Mouse (Mus musculus): Measurements from ENCODE around the gene Ulk4.
"Not testable (repeated sequence)": the region's sequence is repeated elsewhere in the genome, so short reads cannot be mapped to it uniquely, and the experiment has no call there.

Gene Ulk4

GRCm38 (mm10) chr9:121065383-121065978, 211.5 kb downstream of the Ulk4 start:
- in situ Hi-C loops (cut with MboI, MseI), result no loop called here

DNA sequence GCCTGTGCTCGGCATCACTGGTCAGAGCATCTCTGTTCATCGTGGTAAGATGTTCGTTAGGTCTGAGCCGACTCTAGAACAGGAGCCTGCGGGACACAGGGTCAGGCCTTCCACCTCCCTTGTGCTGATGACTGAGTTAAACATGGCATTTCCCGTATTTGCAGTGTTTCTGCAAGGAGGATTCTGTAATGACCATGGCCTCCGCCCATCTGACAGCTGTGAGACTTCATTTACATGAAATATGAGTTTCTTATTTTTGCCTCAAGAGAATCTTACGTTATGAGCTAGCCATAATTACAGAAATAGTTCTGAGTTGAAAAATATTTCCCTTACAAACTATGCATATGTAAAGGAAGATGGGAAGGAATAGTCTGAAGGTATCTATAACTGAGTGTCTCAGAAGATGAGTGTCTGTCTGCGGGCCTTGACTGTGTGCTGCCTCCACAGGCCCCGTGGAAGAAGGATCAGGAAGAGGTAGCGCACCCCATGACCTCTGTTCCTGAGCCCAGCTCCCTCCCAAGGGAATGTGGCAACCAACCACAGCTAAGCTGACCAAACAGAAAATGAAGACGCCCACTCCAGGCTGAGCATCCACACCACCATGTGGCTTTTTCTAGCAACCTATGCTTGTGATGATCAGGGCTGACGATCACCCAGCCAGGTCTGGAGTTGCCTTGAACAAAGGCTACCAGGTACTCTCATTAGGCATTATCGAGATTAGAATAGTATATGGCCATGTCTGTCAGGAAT, 212.2 kb downstream of the Ulk4 start:
- in situ Hi-C loops (cut with MboI, MseI), result no loop called here

- in situ Hi-C loops (cut with MboI, MseI), result no loop called here
Measured at GRCm38 (mm10) chr9:121062671-121063070, 214.3 kb downstream of the Ulk4 start.

- in situ Hi-C loops (cut with MboI, MseI), result no loop called here
Measured at GRCm38 (mm10) chr9:121061820-121062623, 215.0 kb downstream of the Ulk4 start.

- in situ Hi-C loops (cut with MboI, MseI), result no loop called here
Measured at GRCm38 (mm10) chr9:121060331-121060730, 216.7 kb downstream of the Ulk4 start.

GRCm38 (mm10) chr9:121059286-121059685, 217.7 kb downstream of the Ulk4 start:
- in situ Hi-C loops (cut with MboI, MseI), result no loop called here

DNA sequence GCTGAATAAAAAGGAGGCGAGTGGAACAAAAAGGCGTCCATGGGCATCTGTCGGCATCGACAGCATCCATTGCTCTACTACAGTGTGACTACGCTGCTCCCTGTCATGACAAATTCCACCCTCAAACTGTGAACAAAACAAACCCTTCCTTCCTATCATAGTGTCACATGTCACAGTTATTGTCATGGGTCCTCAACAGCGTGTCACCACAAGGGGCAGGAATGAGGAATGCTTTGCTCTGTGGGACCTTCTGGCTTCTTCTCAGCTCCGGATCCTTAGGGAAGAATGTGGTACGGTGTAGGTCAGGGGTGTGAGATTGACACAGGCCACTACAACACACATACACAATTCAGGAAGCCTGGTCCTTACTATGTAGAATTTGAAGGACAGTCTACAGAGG, 218.5 kb downstream of the Ulk4 start:
- in situ Hi-C loops (cut with MboI, MseI), result no loop called here

- in situ Hi-C loops (cut with MboI, MseI), result no loop called here
Measured at GRCm38 (mm10) chr9:121058116-121058515, 218.9 kb downstream of the Ulk4 start.

- in situ Hi-C loops (cut with MboI, MseI), result no loop called here
Measured at GRCm38 (mm10) chr9:121057401-121057800, 219.6 kb downstream of the Ulk4 start.

DNA sequence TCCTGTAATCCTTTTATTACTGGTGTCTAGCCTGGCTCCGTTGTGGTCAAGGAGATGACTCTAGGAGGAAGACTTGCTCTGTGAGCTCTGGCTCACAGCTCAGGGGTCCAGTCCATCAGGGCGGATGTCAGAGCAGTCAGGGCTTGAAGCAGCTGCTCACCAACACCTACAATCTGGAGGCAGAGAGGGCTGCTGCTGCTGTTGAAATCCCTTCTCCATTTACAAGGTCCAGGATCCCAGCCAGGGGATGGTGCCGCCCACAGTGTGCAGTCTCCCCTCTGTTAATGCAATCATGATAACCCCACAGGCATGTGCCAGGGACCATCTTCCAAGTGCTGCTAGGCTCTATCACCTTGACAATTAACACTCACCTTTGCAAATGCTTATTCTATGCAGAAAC, 220.5 kb downstream of the Ulk4 start:
- in situ Hi-C loops (cut with MboI, MseI), result no loop called here

DNA sequence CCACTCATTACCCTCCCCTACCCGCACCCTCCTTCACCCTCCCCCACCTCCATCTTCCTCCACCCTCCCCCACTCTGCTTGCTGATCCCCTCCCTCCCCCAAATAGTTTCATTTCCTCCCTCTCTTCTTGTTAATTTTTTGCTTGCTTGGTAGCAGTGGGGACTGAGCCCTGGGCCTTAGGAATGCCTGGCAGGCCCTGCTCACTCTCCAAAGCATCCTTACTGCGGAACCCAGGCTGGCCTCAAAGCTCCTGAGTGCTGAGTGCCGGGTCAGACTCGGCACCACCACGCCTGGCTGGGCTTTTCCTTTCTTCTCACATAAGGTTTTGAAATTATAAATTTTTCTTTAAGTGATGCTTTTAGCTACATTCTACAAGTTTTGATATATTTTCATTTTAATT, 221.0 kb downstream of the Ulk4 start:
- in situ Hi-C loops (cut with MboI, MseI), result no loop called here

DNA sequence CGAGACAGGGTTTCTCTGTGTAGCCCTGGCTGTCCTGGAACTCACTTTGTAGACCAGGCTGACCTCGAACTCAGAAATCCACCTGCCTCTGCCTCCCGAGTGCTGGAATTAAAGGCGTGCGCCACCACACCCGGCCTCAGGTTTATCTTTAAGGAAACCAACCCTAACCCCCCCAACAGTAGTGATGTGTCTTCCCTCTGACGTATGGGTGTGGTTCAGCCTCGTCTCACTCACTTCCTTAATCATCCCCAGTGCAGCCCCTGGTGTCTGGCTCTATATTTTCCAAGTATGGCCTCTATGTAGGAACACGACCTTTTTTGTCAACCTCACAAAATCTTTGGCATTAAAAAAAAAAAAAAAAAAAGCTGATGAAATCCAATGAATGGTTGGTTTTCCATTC, 231.3 kb downstream of the Ulk4 start:
- in situ Hi-C loops (cut with MboI, MseI), result not testable (repeated sequence)

DNA sequence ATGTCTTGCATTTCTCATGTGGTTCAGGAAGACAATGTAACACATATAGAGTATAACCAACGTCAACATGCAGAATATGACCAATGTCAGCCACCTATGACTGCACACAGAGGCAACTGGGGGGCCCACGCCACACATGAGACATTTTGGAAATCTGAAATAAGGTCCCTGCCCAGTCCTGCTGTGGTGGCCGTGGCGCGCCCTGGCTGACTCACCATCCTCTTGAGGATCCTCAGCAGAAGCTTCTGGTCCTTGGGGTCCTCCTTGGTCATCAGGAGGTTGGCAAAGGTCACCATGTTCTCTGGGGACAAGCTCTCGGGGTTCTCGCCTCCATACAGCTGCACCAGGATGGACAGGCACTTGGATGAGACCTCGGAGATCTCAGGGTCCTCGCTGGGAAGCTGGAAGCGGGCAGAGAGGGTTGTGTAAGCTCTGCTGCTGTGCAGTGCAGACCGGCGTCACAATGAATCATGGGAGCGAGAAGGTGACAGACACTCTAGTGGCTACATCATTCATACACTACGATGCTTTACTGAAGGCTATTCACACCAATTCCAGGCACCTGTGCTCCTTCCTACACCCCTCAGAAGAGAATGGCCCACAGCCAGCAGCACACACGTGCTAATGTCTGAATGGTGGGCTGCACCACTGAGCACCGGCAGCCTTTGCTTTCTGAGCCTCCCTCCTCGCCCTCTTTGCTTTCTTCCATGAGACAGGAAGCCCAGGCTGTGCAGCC, 232.4 kb downstream of the Ulk4 start:
- in situ Hi-C loops (cut with MboI, MseI), result no loop called here

GRCm38 (mm10) chr9:121043021-121043420, 234.0 kb downstream of the Ulk4 start:
- in situ Hi-C loops (cut with MboI, MseI), result no loop called here

GRCm38 (mm10) chr9:121038396-121038795, 238.6 kb downstream of the Ulk4 start:
- in situ Hi-C loops (cut with MboI, MseI), result no loop called here

DNA sequence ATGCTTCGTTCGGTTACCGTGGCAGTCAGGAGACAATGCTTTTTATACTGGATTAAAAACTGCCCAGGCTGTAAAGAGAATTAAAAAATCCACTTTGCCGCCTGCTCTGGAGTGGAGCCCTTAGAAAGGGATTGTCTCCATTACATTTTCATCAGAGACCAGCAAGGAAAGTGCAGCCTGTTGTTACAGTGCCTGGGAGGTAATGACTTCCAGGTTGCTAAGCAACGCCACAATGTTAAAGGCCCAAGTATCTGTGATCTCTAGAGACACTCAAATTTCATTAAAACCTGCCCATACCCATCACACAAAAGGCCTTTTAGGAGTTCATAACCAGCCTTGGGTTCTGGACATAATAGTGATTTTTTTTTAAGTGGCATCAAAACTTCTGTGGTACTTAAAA, 239.0 kb downstream of the Ulk4 start:
- in situ Hi-C loops (cut with MboI, MseI), result no loop called here

DNA sequence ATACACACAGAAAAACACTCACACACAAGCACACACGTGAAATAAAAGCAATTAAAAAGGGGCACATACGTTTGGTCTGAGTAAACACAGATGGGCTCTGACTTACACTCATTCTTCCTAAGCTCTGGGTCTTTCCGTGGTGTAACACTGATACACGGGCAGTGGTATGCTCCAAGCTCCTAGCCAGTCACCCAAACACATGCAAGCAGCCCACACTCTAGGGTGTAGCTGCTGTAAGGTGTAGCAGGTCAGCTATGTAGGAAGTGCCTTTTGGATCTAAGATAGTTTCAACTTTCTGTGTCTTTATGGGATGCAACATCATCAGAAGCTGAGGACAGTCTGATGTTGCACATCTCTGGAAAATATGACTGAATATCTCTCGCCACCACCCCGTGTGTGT, 241.7 kb downstream of the Ulk4 start:
- in situ Hi-C loops (cut with MboI, MseI), result no loop called here

DNA sequence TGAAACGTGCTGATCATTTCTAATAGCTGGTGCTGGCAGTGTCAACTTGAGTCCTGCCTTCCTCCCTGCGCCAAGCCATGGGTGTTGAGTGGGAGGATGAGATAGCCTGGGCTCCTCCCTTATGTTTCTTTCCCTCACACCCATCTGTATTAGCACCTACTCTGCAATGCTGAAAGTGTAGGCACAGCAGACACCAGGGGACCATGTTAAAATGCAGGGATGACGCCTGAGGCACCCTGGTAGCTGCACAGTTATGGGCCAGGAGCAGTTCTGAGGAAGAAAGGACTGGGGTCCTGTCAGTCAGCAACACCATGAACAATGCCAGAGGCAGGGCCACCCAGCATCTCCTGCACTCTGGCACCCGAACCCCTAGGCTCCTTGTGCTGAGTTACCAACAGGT, 243.4 kb downstream of the Ulk4 start:
- in situ Hi-C loops (cut with MboI, MseI), result no loop called here

GRCm38 (mm10) chr9:121032322-121032964, 244.6 kb downstream of the Ulk4 start:
- in situ Hi-C loops (cut with MboI, MseI), result no loop called here

GRCm38 (mm10) chr9:121030949-121031348, 246.0 kb downstream of the Ulk4 start:
- in situ Hi-C loops (cut with MboI, MseI), result no loop called here

DNA sequence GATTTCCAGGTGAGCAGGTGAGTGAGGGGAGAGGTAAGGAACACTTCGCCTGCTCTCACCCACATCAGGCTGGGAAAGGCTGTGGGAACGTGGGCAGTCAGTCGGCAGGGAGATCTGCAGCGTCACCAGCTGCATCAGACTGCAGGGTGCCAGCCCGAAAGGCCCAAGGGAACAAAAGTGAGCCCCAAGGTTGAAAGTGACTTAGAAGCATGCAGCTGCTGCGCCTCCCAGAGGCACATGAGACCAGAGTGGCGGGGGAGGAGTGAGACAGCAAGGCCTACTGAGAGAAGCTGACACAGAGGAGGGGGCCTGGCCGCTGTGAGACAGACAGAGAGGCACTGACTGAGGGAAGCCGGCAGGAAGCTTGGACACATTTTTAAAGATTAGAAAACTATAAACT, 247.2 kb downstream of the Ulk4 start:
- in situ Hi-C loops (cut with MboI, MseI), result no loop called here

Measured in T-helper 1 cell (primary cell).